Mouse (Mus musculus) 3T3-L1 (cell line): ENCODE measurements around the gene Bbs5.
"Not testable (repeated sequence)": the region's sequence is repeated elsewhere in the genome, so short reads cannot be mapped to it uniquely, and the experiment has no call there.

Experiments used
- DNase-seq: peaks from one replicate; pipeline ENCODE4 v3.0.0-alpha.2; 2015; ENCODE audit warnings: low read depth, low spot score

The Bbs5 gene

DNA sequence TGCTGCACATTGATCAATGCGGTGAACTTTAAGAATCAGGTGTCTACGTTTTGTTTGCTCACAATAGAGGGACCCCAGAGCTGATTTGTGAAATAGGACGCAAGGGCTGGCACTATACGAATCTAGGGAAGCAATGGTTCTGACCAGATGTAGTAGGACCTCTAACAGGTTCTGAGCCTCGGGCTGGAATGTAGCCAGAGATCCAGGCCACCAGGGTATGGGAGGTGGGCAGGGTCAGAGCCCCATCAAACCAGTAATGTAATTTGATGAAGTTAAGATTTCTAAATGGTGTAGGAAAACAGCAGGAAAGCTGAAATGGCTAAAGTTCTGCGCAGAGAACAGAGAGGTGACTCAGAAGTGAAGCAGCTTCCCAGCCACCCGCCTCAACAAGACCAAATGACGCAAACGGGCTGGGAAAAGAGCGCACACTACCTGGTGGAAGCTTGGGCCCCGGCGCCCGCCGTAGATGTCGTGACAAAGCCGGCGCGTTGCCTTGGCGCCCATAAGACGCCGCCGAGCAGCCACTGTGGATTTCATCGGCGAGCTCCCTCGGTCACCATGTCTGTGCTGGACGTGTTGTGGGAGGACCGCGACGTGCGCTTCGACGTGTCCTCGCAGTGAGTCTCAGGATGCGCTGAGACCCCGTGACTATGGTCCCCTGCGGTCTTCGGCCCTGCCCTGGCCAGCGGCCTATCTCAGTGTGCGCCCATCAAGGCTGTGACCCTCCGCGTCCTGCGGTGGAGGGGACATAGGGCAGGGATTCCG, at the start of gene Bbs5:
Gene Bbs5, plus strand, starts transcription at position 446 of the 765 bp plus-strand sequence.
- DNase-seq = peak; percentile 96

DNA sequence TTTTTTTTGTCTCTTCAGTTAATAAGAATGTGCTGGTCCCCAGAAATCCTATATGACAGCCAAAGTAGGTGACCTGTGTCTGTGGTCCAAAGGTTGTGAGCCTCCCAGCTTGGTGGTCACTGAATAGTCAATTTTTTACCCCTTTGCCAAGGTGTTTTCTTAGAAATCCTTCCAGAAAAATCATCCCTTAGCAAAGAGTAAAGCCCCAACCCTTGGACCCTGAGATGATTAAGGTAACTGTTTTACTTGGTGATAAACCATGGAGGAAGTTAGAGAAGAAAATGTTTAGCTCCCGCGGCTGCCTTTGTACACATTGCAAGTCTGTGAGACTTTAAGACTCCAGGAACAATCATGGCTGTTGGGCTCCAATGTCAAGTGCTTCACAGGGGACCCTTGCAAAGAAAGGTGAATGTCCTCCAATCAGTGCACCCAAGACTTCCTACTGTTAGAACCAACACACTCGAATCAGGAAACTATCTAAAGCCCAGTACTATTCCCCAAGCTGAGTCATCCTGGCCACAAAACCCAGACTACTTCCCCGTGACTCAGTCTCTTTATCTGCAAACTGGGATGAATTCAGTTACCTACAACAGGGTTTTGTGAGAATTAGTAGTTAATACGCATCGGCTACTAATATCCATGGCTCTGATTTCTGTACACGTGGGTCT, 43.1 kb upstream of the Bbs5 start:
- peak; percentile 9 for DNase-seq

- DNase-seq = no peak
Measured at GRCm38 (mm10) chr2:69606621-69607020, 40.4 kb upstream of the Bbs5 start.

GRCm38 (mm10) chr2:69612237-69612636, 34.7 kb upstream of the Bbs5 start:
- DNase-seq = no peak

DNA sequence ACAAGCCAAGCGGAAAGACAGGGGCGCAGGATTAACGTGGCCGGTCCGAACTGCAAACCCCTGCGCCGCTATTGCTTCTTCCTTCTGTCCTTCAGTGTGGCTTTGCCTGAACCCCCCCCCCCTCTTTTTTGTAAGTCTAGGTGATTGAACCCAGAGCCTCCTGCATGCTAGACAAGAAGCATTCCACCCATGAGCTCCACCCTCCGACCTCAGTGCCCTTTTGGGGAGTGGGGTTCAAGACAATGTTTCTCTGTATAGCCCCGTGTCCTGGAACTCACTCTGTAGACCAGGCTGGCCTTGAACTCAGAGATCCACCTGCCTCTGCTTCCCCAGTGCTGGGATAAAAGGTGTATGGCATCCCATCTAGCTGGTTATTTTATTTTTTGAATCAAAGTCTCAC, 34.3 kb upstream of the Bbs5 start:
- DNase-seq = no peak

GRCm38 (mm10) chr2:69613237-69613636, 33.7 kb upstream of the Bbs5 start:
- DNase-seq = peak; percentile 85

DNA sequence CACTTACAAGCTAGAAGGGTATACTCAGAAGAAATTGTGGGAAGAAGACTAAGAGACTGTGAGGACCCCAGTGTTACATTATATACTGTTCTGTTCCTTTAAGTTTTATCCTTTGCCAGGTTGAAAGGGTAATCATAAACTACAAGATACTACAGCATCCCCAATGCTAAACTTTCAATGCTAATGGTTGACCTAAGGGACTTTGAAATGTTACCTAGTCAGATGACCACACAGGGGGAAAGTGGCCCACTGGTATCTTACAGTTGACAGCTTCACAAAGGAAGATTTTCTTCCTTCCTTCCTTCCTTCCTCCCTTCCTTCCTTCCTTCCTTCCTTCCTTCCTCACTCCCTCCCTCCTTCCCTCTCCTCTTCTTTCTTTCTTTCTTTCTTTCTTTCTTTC, 28.6 kb upstream of the Bbs5 start:
- DNase-seq = no peak

DNA sequence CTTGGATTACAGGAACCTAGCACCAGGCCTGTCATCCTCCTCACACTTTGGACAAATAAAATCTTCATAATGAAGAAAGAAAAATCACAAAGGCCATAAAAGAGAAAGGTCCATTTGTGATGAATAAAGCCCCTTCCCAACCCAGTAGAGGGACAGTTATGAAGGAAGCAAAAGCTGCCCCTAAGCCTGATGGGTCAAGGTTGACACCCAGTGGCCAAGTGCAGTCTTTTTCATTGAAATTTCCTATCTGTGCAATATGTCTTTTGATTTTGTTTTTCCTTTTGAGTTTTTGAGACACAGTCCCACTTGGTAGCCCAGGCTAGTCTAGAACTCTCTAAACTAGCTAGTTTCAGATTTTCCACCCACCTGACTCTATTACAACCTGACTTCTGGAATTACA, 27.7 kb upstream of the Bbs5 start:
- no peak for DNase-seq

GRCm38 (mm10) chr2:69629215-69629614, 17.8 kb upstream of the Bbs5 start:
- no peak for DNase-seq

GRCm38 (mm10) chr2:69629914-69630313, 17.1 kb upstream of the Bbs5 start:
- DNase-seq = no peak

GRCm38 (mm10) chr2:69630792-69631191, 16.2 kb upstream of the Bbs5 start:
- DNase-seq = no peak

- peak; percentile 55 for DNase-seq
Measured at GRCm38 (mm10) chr2:69631449-69631848, 15.5 kb upstream of the Bbs5 start.

DNA sequence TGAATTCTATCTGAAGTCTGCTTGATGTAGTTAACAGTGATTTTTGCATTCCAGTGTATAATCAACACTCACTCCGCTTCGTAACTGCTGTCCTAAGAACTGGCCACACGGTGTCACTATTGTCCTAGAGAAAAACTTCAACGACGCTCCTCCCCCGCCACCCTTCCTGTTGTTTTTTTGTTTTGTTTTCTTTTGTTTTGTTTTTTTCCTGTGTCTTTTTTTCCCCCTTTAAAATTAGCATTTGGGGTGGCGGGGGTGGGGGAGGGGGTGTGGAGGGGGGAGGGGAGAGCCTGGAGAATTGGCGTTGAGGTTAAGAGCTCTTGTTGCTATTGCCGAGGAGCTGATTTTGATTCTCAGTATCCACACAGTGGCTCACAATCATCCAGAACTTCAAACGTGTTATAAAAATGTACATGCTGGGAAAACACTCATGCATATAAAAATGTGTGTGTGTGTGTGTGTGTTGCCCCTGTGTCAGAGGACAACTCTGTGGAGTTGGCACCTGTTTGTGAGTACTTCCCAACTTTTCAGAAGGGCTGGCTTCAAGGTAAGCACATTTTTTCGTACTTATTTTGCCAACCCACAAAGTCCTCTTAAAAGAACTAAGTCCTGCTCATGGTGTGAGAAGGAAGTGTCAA, 11.8 kb upstream of the Bbs5 start:
- DNase-seq = peak; percentile 84

DNA sequence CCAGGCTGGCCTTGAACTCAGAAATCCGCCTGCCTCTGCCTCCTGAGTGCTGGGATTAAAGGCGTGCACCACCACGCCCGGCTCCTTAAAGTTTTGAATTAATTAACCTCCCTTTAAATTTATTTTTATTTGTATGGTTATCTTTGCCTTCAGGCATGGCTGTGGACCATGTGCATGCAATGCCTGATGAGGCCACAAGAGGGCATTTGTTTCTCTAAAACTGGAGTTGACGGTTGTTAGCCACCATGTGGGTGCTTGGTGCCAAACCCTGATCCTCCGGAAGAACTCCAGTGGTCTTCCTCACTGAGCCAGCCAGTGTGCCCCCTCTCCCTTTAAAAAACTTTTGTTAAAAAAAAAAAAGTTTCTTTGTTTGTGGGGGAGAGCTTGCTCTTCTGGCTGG, 11.2 kb upstream of the Bbs5 start:
- DNase-seq = peak; percentile 77

GRCm38 (mm10) chr2:69637989-69638388, 9.0 kb upstream of the Bbs5 start:
- not testable (repeated sequence) for DNase-seq

- no peak for DNase-seq
Measured at GRCm38 (mm10) chr2:69640100-69640499, 6.9 kb upstream of the Bbs5 start.

DNA sequence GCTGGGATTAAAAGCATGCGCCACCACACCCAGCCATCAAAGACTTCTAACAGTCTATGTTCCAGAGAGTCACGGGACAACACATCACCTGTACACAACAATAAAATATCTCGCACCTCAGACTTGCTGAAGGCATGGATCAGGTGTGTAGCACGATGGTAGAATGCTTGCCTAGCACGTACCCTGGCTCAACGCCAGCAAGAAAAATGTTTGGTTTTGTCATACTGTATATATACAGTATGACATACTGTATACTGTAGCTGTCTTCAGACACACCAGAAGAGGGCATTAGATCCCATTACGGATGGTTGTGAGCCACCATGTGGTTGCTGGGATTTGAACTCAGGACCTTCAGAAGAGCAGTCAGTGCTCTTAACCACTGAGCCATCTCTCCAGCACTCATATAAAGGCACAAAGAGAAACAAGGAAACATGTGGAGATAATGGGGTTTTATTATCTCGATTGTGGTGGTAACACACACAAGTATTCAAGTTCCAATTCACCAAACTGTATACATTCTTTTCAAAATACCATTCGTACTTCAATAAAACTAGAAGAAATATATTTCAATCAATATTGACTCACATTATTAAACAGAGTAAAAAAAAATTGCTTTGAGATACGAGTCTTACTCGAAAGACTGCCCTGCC, 1.9 kb upstream of the Bbs5 start:
- DNase-seq = no peak

GRCm38 (mm10) chr2:69649716-69650115, 2.7 kb downstream of the Bbs5 start:
- DNase-seq = no peak

GRCm38 (mm10) chr2:69659326-69659725, 12.4 kb downstream of the Bbs5 start:
- DNase-seq = peak; percentile 25

GRCm38 (mm10) chr2:69663827-69664476, 17.0 kb downstream of the Bbs5 start:
- no peak for DNase-seq

DNA sequence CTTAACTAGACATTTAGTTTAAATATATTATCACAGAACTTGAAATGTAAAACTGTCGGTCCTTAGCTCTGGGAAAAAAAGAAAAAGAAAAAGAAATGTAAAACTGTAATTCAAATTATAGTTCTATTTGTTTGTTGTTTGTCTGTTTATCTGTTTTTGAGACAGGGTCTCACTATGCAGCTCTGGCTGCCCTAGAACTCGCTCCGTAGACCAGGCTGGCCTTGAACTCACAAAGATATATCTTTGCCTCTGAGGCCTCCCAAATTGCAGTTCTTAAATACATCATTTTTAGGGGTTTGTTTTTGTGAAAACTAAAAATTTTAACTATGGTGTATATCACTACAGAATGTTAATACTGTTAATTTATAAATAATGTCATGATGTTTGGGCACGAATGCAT, 20.7 kb downstream of the Bbs5 start:
- DNase-seq = no peak

DNA sequence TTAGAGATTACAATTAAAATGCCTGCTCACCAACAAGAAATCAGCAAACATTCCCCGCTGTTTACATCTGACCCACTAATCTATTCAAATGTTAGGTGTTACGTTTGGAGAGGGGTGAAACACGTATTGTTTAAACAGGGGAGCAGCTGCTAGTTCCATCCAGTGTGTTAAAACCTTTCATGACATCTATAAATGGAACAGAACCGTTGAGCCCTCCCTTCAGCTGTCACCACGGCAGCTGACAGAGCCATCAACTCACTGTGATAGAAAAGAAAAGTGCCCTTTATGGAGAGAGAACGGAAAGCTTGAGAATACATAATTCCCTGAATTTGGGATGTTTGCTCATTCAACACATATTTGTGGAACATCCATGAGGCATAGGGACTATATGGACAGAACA, 21.4 kb downstream of the Bbs5 start:
- DNase-seq = no peak
